Mouse (Mus musculus) midbrain, embryonic 14.5 days (tissue): ENCODE results near the gene Ptpn1. TPM values are rescaled to one million over a fixed set of nuclear protein-coding genes. Genes with fewer than 3 reads are reported as not detected.
A peak's percentile ranks its signal among the peaks of the same experiment; 100 is the strongest.

Experiments
- ATAC-seq: fragments of 200-750 bp; cut with Nextera tagmentation; 2 replicates; pipeline ENCODE4 v1.8.0; 2017; ENCODE audit warnings: moderate number of reproducible peaks, moderate library complexity; ENCODE audit not compliant: low FRiP score, low TSS enrichment
- DNase-seq: peaks from one replicate; pipeline ENCODE4 v3.0.0-alpha.2; 2015
- H3K27ac ChIP-seq: fragments of 300-500 bp; sonication (generic); replicated peaks from 2 replicates; pipeline ENCODE4 v1.5.1; 2014; ENCODE audit warnings: mild to moderate bottlenecking, low read depth, low read length, moderate library complexity
- H3K27me3 ChIP-seq: fragments of 300-500 bp; sonication (generic); 2 replicates; pipeline ENCODE4 v1.6.1; 2014; ENCODE audit warnings: low read length, control low read depth, mixed read lengths; ENCODE audit not compliant: control insufficient read depth, insufficient read depth
- H3K36me3 ChIP-seq: fragments of 300-500 bp; sonication (generic); 2 replicates; pipeline ENCODE4 v1.6.1; 2014; ENCODE audit warnings: low read length, control low read depth; ENCODE audit not compliant: control insufficient read depth, insufficient read depth
- H3K4me1 ChIP-seq: fragments of 300-500 bp; sonication (generic); 2 replicates; pipeline ENCODE4 v1.6.1; 2014; ENCODE audit warnings: mild to moderate bottlenecking, antibody characterized with exemption, low read length, control low read depth; ENCODE audit not compliant: control insufficient read depth, insufficient read depth
- H3K4me2 ChIP-seq: fragments of 300-500 bp; sonication (generic); 2 replicates; pipeline ENCODE4 v1.6.1; 2014; ENCODE audit warnings: mild to moderate bottlenecking, low read length, moderate library complexity
- H3K4me3 ChIP-seq: fragments of 300-500 bp; sonication (generic); replicated peaks from 2 replicates; pipeline ENCODE4 v1.5.1; 2014; ENCODE audit warnings: low read depth, low read length
- H3K9ac ChIP-seq: fragments of 300-500 bp; sonication (generic); replicated peaks from 2 replicates; pipeline ENCODE4 v1.6.1; 2014; ENCODE audit warnings: mild to moderate bottlenecking, low read length, moderate library complexity
- H3K9me3 ChIP-seq: fragments of 300-500 bp; sonication (generic); 2 replicates; pipeline ENCODE4 v1.6.1; 2016; ENCODE audit warnings: low read length, control low read depth, mixed read lengths; ENCODE audit not compliant: control insufficient read depth
- WGBS: fragments of 180-500 bp; shearing (Covaris S2); extraction: QIAGEN DNeasy Blood & Tissue Kit; methylation state at CpG from one replicate; pipeline ENCODE4 v1.1.7; 2014; 5-methylcytosine and 5-hydroxymethylcytosine counted together
- polyA plus RNA-seq: library from polyadenylated mRNA; unstranded; fragments of >200 nt; fragmentation: Nextera tagmentation; extraction: Ambion mirVana; gene quantifications from 2 replicates; pipeline ENCODE4 v1.2.1, GENCODE M21; 2014

The Ptpn1 gene
- polyA plus RNA-seq, 1 experiment from 2014 or later = 81.9 TPM

- no peak overlapping the region for H3K27ac ChIP-seq
- DNase-seq (no peak), ATAC-seq (no peak)
- H3K9me3 ChIP-seq = no peaks in the 10 kb centered on the region
- no peaks in the 10 kb centered on the region for H3K4me1 ChIP-seq
- H3K9ac ChIP-seq = no peak overlapping the region
- 61% methylated on average over 3 of the region's 3 CpGs for WGBS
- H3K36me3 ChIP-seq = no peaks in the 10 kb centered on the region
- no peak overlapping the region for H3K4me3 ChIP-seq
- no peaks in the 10 kb centered on the region for H3K27me3 ChIP-seq
- H3K4me2 ChIP-seq = no peak overlapping the region
Observed at GRCm38 (mm10) chr2:167910178-167910540, 21.7 kb upstream of the Ptpn1 start.

GRCm38 (mm10) chr2:167911511-167911910, 20.3 kb upstream of the Ptpn1 start:
- H3K36me3 ChIP-seq = no peaks in the 10 kb centered on the region

GRCm38 (mm10) chr2:167919081-167919480, 12.8 kb upstream of the Ptpn1 start:
- Histone ChIP-seq H3K27ac (no peak overlapping the region), H3K4me1 (no peaks in the 10 kb centered on the region), H3K27me3 (no peaks in the 10 kb centered on the region), H3K9me3 (no peaks in the 10 kb centered on the region), H3K9ac (no peak overlapping the region), H3K4me3 (no peak overlapping the region), H3K4me2 (no peak overlapping the region), H3K36me3 (no peaks in the 10 kb centered on the region)
- DNase-seq = no peak
- 73% methylated on average over 1 of the region's 1 CpGs for WGBS
- no peak for ATAC-seq

More at GRCm38 (mm10) chr2:167911511-167911910, 20.3 kb upstream of the Ptpn1 start:
- ATAC-seq = no peak
- no peak overlapping the region for H3K27ac ChIP-seq
- no peak overlapping the region for H3K9ac ChIP-seq
- H3K4me3 ChIP-seq = no peak overlapping the region
- no peaks in the 10 kb centered on the region for H3K9me3 ChIP-seq
- no peaks in the 10 kb centered on the region for H3K27me3 ChIP-seq
- H3K4me2 ChIP-seq = no peak overlapping the region
- 92% methylated on average over 5 of the region's 5 CpGs for WGBS
- no peaks in the 10 kb centered on the region for H3K4me1 ChIP-seq
- DNase-seq = no peak

- Histone ChIP-seq H3K4me2 (no peak overlapping the region), H3K4me1 (peaks cover 5% of the 10 kb centered on the region; the same call in 1 of the 2 replicates), H3K36me3 (no peaks in the 10 kb centered on the region), H3K9ac (no peak overlapping the region), H3K9me3 (no peaks in the 10 kb centered on the region), H3K27ac (no peak overlapping the region), H3K27me3 (no peaks in the 10 kb centered on the region), H3K4me3 (no peak overlapping the region)
- DNase-seq = no peak
- 81% methylated on average over 11 of the region's 11 CpGs for WGBS
- ATAC-seq = no peak
Observed at GRCm38 (mm10) chr2:167920041-167920440, 11.8 kb upstream of the Ptpn1 start.

GRCm38 (mm10) chr2:167920960-167921495, 10.8 kb upstream of the Ptpn1 start:
- DNase-seq (no peak), ATAC-seq (no peak)
- Histone ChIP-seq H3K9ac (no peak overlapping the region), H3K4me1 (peaks cover 7% of the 10 kb centered on the region; the same call in 1 of the 2 replicates), H3K36me3 (no peaks in the 10 kb centered on the region), H3K4me3 (no peak overlapping the region), H3K27me3 (no peaks in the 10 kb centered on the region), H3K27ac (no peak overlapping the region), H3K9me3 (no peaks in the 10 kb centered on the region), H3K4me2 (no peak overlapping the region)
- 88% methylated on average over 9 of the region's 9 CpGs for WGBS

GRCm38 (mm10) chr2:167921823-167922222, 10.0 kb upstream of the Ptpn1 start:
- ATAC-seq = no peak
- H3K9me3 ChIP-seq = no peaks in the 10 kb centered on the region
- no peak for DNase-seq
- WGBS = 89% methylated on average over 8 of the region's 8 CpGs
- no peak overlapping the region for H3K9ac ChIP-seq
- H3K27ac ChIP-seq = no peak overlapping the region
- no peaks in the 10 kb centered on the region for H3K27me3 ChIP-seq
- no peak overlapping the region for H3K4me2 ChIP-seq
- no peak overlapping the region for H3K4me3 ChIP-seq
- peaks cover 7% of the 10 kb centered on the region; the same call in 1 of the 2 replicates for H3K4me1 ChIP-seq
- no peaks in the 10 kb centered on the region for H3K36me3 ChIP-seq

- Histone ChIP-seq H3K27ac (no peak overlapping the region), H3K9ac (no peak overlapping the region), H3K4me1 (peaks cover 7% of the 10 kb centered on the region; the same call in 1 of the 2 replicates), H3K4me2 (no peak overlapping the region), H3K27me3 (no peaks in the 10 kb centered on the region), H3K36me3 (no peaks in the 10 kb centered on the region), H3K4me3 (no peak overlapping the region), H3K9me3 (no peaks in the 10 kb centered on the region)
- ATAC-seq (no peak), DNase-seq (no peak)
- WGBS = 91% methylated on average over 5 of the region's 5 CpGs
Observed at GRCm38 (mm10) chr2:167924011-167924410, 7.8 kb upstream of the Ptpn1 start.

- Histone ChIP-seq H3K4me3 (peak overlapping the region; percentile 30), H3K36me3 (no peaks in the 10 kb centered on the region), H3K9me3 (no peaks in the 10 kb centered on the region), H3K27me3 (no peaks in the 10 kb centered on the region), H3K9ac (peak overlapping the region; percentile 27; the same call in 1 of the 2 replicates), H3K27ac (no peak overlapping the region), H3K4me2 (peak overlapping the region; percentile 62), H3K4me1 (peaks cover 7% of the 10 kb centered on the region; the same call in 1 of the 2 replicates)
- DNase-seq = peak; percentile 80
- peak; percentile 48; the same call in 1 of the 2 replicates for ATAC-seq
- 4% methylated on average over 29 of the region's 29 CpGs for WGBS
Observed at GRCm38 (mm10) chr2:167924803-167925604, 6.9 kb upstream of the Ptpn1 start.
